Mouse (Mus musculus) sigmoid colon, adult 10 weeks (tissue): Measurements from ENCODE around the gene Leng1. TPM values are rescaled to one million over a fixed set of nuclear protein-coding genes. Genes with fewer than 3 reads are reported as not detected.

ENCODE experiments used
- polyA plus RNA-seq: library from polyadenylated mRNA; stranded (reverse); fragments of 350-450 nt; fragmentation: Illumina TruSeq; extraction: RNeasy Lipid Tissue Mini Kit (QIAGEN cat#74804); gene quantifications from one replicate; pipeline ENCODE4 v1.2.3, GENCODE M21; 2014; ENCODE audit warnings: low read depth, low replicate concordance

The Leng1 gene
- 7.1 TPM for polyA plus RNA-seq

GRCm38 (mm10) chr7:3665215-3666114 lies at the start of gene Leng1:
Leng1 (minus strand) TSS chr7:3665840.

GRCm38 (mm10) chr7:3703879-3704441 lies 38.3 kb upstream of the Leng1 start, which contains the start of gene Rps9:
Rps9 (plus strand) TSS chr7:3703993.

GRCm38 (mm10) chr7:3692987-3693808 lies 27.6 kb upstream of the Leng1 start, which contains the start of gene Mboat7:
Mboat7 (minus strand) TSS chr7:3693523.

GRCm38 (mm10) chr7:3692382-3692986 lies 26.8 kb upstream of the Leng1 start, which contains the start of gene Tsen34:
Tsen34 (plus strand) TSS chr7:3692863.

GRCm38 (mm10) chr7:3677342-3677741 lies 11.7 kb upstream of the Leng1 start, which contains the start of gene Tmc4:
Tmc4 (minus strand) TSS chr7:3677553.

GRCm38 (mm10) chr7:3644672-3645487 lies 20.8 kb downstream of the Leng1 start, which contains the start of gene Cnot3:
Cnot3 (plus strand) TSS chr7:3645268.

GRCm38 (mm10) chr7:3629543-3630477 lies 35.8 kb downstream of the Leng1 start, which contains the start of the genes Tfpt and Prpf31:
Tfpt (minus strand) TSS chr7:3629929.
Prpf31 (plus strand) TSS chr7:3629985.

GRCm38 (mm10) chr7:3617242-3617995 lies 48.2 kb downstream of the Leng1 start, which contains the start of gene Ndufa3:
Ndufa3 (plus strand) TSS chr7:3617373.

GRCm38 (mm10) chr7:3616057-3616388 lies 49.6 kb downstream of the Leng1 start, which contains the start of gene Oscar:
Oscar (minus strand) TSS chr7:3616157.

Other genes starting within 250 kb of the Leng1 start
- gene Cacng6, start 241.6 kb downstream of the Leng1 start, polyA plus RNA-seq, result 0.22 TPM
- not detected for gene Tarm1, start 163.2 kb downstream of the Leng1 start, polyA plus RNA-seq
- gene Oscar, start 49.7 kb downstream of the Leng1 start, polyA plus RNA-seq, result not detected
- gene Ndufa3, start 48.5 kb downstream of the Leng1 start, polyA plus RNA-seq, result 13.4 TPM
- gene Tfpt, start 35.9 kb downstream of the Leng1 start, polyA plus RNA-seq, result 0.98 TPM
- gene Prpf31, start 35.9 kb downstream of the Leng1 start, polyA plus RNA-seq, result 16.4 TPM
- 15.7 TPM for gene Cnot3, start 20.6 kb downstream of the Leng1 start, polyA plus RNA-seq
- gene Tmc4, start 11.7 kb upstream of the Leng1 start, polyA plus RNA-seq, result 169 TPM
- gene Tsen34, start 27.0 kb upstream of the Leng1 start, polyA plus RNA-seq, result 5.0 TPM
- gene Mboat7, start 27.7 kb upstream of the Leng1 start, polyA plus RNA-seq, result 36.7 TPM
- gene Rps9, start 38.2 kb upstream of the Leng1 start, polyA plus RNA-seq, result 21.6 TPM
- gene Pirb, start 54.6 kb upstream of the Leng1 start, polyA plus RNA-seq, result 5.8 TPM
- 0.35 TPM for gene Gm15448, start 159.8 kb upstream of the Leng1 start, polyA plus RNA-seq
- 1.6 TPM for gene Pira2, start 179.2 kb upstream of the Leng1 start, polyA plus RNA-seq
- gene Gm14548, start 232.3 kb upstream of the Leng1 start, polyA plus RNA-seq, result 0.28 TPM
- gene Lilra6, start 249.7 kb upstream of the Leng1 start, polyA plus RNA-seq, result 0.50 TPM